Mouse (Mus musculus) CH12.LX (cell line): Measurements from ENCODE around the gene Prdm2.

Experiments used
- CHD2 ChIP-seq: IDR thresholded peaks from 2 replicates; pipeline ENCODE4 v1.6.1; 2011; ENCODE audit warnings: low read length, improper control_type of control experiment
- CTCF ChIP-seq, 2 experiments: IDR thresholded peaks in 1 of 2; conservative IDR thresholded peaks in 1 of 2; 2 replicates each; pipeline ENCODE4 v1.5.1; 2011 to 2012; ENCODE audit warnings: low read depth in 2 of 2, low read length in 2 of 2, improper control_type of control experiment in 1 of 2, inconsistent platforms in 1 of 2, mild to moderate bottlenecking in 1 of 2, moderate library complexity in 1 of 2
- E2F4 ChIP-seq: IDR thresholded peaks from 2 replicates; pipeline ENCODE4 v1.6.1; 2011; ENCODE audit warnings: low read depth, low read length, improper control_type of control experiment; ENCODE audit not compliant: insufficient replicate concordance
- EP300 ChIP-seq: IDR thresholded peaks from 2 replicates; pipeline ENCODE4 v1.6.1; 2011; ENCODE audit warnings: low read length, improper control_type of control experiment
- ZKSCAN1 ChIP-seq: IDR thresholded peaks from 2 replicates; pipeline ENCODE4 v1.6.1; 2012; ENCODE audit warnings: low read depth, inconsistent platforms, low read length, improper control_type of control experiment, borderline replicate concordance

DNA sequence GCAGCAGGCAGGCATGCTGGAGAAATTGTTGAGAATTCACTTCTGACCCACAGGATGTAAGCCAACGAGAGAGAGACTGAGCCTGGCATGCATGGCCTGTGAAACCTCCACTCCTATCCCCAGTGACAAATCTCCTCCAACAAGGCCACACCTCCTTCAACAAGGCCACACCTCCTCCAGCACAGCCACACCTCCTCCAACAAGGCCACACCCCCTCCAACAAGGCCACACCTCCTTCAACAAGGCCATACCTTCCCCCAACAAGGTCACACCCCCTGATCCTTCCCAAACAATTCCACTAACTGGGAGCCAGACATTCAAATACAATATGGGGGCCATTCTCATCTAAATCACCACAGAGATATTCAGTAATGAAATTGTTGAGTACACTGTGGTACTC is 40.6 kb upstream of the Prdm2 start:
- TF ChIP-seq E2F4, result no peak
- no peak for TF ChIP-seq CTCF (conservative IDR thresholded peaks at IDR 0.05 in 1 of 2, IDR thresholded peaks at IDR 0.05 in 1 of 2; ENCODE audit: low read depth in 2 of 2, low read length in 2 of 2)
- TF ChIP-seq ZKSCAN1, result no peak
- no peak for TF ChIP-seq EP300
- TF ChIP-seq CHD2, result no peak
